In the genomic region with DNA sequence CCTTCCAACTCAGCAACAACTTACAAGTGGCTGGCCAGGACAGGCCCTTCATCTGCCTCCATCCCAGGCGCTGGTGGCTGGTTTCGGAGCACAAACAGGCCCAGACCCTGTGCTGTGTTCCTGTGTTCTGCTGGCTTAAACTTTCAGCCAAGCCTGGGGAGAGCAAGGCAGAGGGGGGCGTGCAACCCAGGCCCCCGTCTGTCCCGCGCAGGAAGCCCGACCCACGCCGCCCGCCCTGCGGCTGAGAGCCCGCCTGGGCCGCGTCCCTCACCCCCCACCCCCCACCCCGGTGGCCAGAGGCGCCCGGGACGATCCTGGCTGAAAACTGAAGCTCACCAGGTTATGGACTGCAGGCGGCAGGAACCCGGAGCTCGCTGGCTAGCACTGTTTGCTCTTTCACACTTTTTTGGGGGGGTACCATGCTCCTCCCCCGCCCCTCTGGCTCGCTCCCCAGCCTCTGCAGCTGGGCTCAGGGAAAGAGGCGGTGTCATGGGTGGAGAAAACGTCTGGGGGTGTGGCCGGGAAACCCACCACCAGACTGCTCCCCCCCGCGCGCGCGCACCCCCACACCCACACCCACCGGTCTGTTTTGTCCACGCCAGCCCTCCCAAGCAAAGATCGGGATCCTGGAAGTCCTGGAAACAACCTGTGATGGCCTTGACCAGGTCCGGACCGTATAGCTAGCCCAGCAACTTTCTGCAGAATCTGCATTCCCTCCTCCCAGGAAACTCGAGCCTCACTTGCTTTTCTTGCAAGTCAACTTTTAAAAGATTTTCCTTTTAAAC, we compare ENCODE assay signal across 8 mouse cellular contexts. TPM values are rescaled to one million over a fixed set of nuclear protein-coding genes. Genes with fewer than 3 reads are reported as not detected.
DNase-seq lines count a peak whose midpoint lies in the region; ATAC-seq and TF ChIP-seq lines count a peak whose summit lies in the region.

Pabpc4l (minus strand) TSS at position 739 of the 785 bp plus-strand sequence.

- H3K27ac ChIP-seq in forebrain, embryonic 13.5 days, result no peak within 1 kb of the TSS
- H3K27ac ChIP-seq in limb, embryonic 13.5 days, result peak within 1 kb of the TSS; percentile 92
- H3K27ac ChIP-seq in midbrain, embryonic 14.5 days (replicated peaks; ENCODE audit: low read depth, low read length), result no peak within 1 kb of the TSS
- no peak within 1 kb of the TSS for H3K27ac ChIP-seq in testis, adult 2 months (ENCODE audit: control insufficient read depth, insufficient read depth, low read depth, low read length)

- peak within 1 kb of the TSS; percentile 60 for H3K4me3 ChIP-seq in forebrain, embryonic 13.5 days
- H3K4me3 ChIP-seq in limb, embryonic 13.5 days, result peak within 1 kb of the TSS; percentile 65
- H3K4me3 ChIP-seq in midbrain, embryonic 14.5 days (replicated peaks; ENCODE audit: low read depth, low read length), result peak within 1 kb of the TSS; percentile 54
- H3K4me3 ChIP-seq in testis, adult 2 months (ENCODE audit: control insufficient read depth, low read depth, low read length), result peak within 1 kb of the TSS; percentile 57

- H3K9ac ChIP-seq in forebrain, embryonic 13.5 days, result peak within 1 kb of the TSS; percentile 74
- peak within 1 kb of the TSS; percentile 83 for H3K9ac ChIP-seq in limb, embryonic 13.5 days
- H3K9ac ChIP-seq in midbrain, embryonic 14.5 days (replicated peaks; ENCODE audit: low read length), result peak within 1 kb of the TSS; percentile 64

- TF ChIP-seq POLR2A in testis, adult 2 months (IDR thresholded peaks at IDR 0.05; ENCODE audit: control insufficient read depth, low read depth, low read length), result no peak

- no peak for DNase-seq in cerebellum, adult 18-20 months
- peak; percentile 26 to 39 for DNase-seq in adrenal gland, adult 18-20 months (ENCODE audit: low spot score in 2 of 2)
- peak; percentile 55 to 64 for DNase-seq in heart, postnatal 14 days
- DNase-seq in midbrain, embryonic 14.5 days, result peak; percentile 57

- H3K4me1 ChIP-seq in forebrain, embryonic 13.5 days, result peaks cover 7% of the 10 kb centered on the region; the same call in 1 of the 2 replicates
- 0 out of 2 replicates have a peak, but pooled peaks cover 5% of the 10 kb centered on the region for H3K4me1 ChIP-seq in limb, embryonic 13.5 days
- H3K4me1 ChIP-seq in midbrain, embryonic 14.5 days (ENCODE audit: control insufficient read depth, insufficient read depth, low read length), result no peaks in the 10 kb centered on the region
- H3K4me1 ChIP-seq in testis, adult 2 months (ENCODE audit: control insufficient read depth, insufficient read depth, low read length), result no peaks in the 10 kb centered on the region; the same call in 1 of the 2 replicates

- ATAC-seq in cerebellum, adult (ENCODE audit: insufficient number of reproducible peaks, low FRiP score, low TSS enrichment), result peak; percentile 52; the same call in 1 of the 2 replicates
- ATAC-seq in forebrain, embryonic 13.5 days, result peak; percentile 95
- peak; percentile 97 for ATAC-seq in limb, embryonic 13.5 days (ENCODE audit: low FRiP score, low read depth)
- peak; percentile 90 for ATAC-seq in midbrain, embryonic 14.5 days (ENCODE audit: low FRiP score, low TSS enrichment)

- H3K4me2 ChIP-seq in forebrain, embryonic 13.5 days, result peak within 1 kb of the TSS; percentile 92
- H3K4me2 ChIP-seq in limb, embryonic 13.5 days (replicated peaks), result peak within 1 kb of the TSS; percentile 64
- peak within 1 kb of the TSS; percentile 98 for H3K4me2 ChIP-seq in midbrain, embryonic 14.5 days (ENCODE audit: low read length)

- TF ChIP-seq CTCF in testis, adult 2 months (IDR thresholded peaks at IDR 0.05; ENCODE audit: control insufficient read depth, insufficient read depth, insufficient replicate concordance, low read depth, low read length), result no peak

- no peaks in the 10 kb centered on the region; the same call in 1 of the 2 replicates for H3K36me3 ChIP-seq in forebrain, embryonic 13.5 days (ENCODE audit: poor library complexity, severe bottlenecking)
- H3K36me3 ChIP-seq in limb, embryonic 13.5 days, result peaks cover 14% of the 10 kb centered on the region
- no peaks in the 10 kb centered on the region for H3K36me3 ChIP-seq in midbrain, embryonic 14.5 days (ENCODE audit: control insufficient read depth, insufficient read depth, low read length)
- H3K36me3 ChIP-seq in testis, adult 2 months (ENCODE audit: control insufficient read depth, insufficient read depth, low read length), result no peaks in the 10 kb centered on the region

- under 1% methylated on average over 32 of the region's 37 CpGs for WGBS in forebrain, embryonic 13.5 days
- under 1% methylated on average over 32 of the region's 37 CpGs for whole genome bisulfite sequencing in limb, embryonic 13.5 days
- 1% methylated on average over 37 of the region's 37 CpGs for WGBS in midbrain, embryonic 14.5 days

- no peaks in the 10 kb centered on the region; the same call in 1 of the 2 replicates for H3K9me3 ChIP-seq in forebrain, embryonic 13.5 days (replicated peaks)
- peaks cover 13% of the 10 kb centered on the region for H3K9me3 ChIP-seq in limb, embryonic 13.5 days
- no peaks in the 10 kb centered on the region for H3K9me3 ChIP-seq in midbrain, embryonic 14.5 days (ENCODE audit: control insufficient read depth, low read length)

- intact Hi-C loops in heart, postnatal 14 days (cut with DNase I), result no loop called here

- no peaks in the 10 kb centered on the region for H3K27me3 ChIP-seq in forebrain, embryonic 13.5 days
- no peaks in the 10 kb centered on the region for H3K27me3 ChIP-seq in limb, embryonic 13.5 days
- H3K27me3 ChIP-seq in midbrain, embryonic 14.5 days (ENCODE audit: control insufficient read depth, insufficient read depth, low read length), result no peaks in the 10 kb centered on the region
- no peaks in the 10 kb centered on the region for H3K27me3 ChIP-seq in testis, adult 2 months (ENCODE audit: control insufficient read depth, insufficient read depth, low read length)

RNA-seq across cellular contexts. Expression of gene Pabpc4l, which starts in this region (rescaled TPM):
- 1 to 10 TPM in 1 of 2 experiments, under 1 TPM in 1; 0.77 to 2.0 TPM for total RNA-seq in adrenal gland, adult 18-20 months (2021)
- 3.6 and 3.8 TPM in 2 replicates for polyA plus RNA-seq in forebrain, embryonic 13.5 days (2015; fragmentation: Nextera tagmentation; extraction: Ambion mirVana)
- total RNA-seq in heart, postnatal 14 days (2021), result 1 to 10 TPM; 1.4 to 1.6 TPM
- 29.0 and 32.3 TPM in 2 replicates for polyA plus RNA-seq in limb, embryonic 13.5 days (2015; fragmentation: Nextera tagmentation; extraction: Ambion mirVana)
- polyA plus RNA-seq in midbrain, embryonic 14.5 days (2014; fragmentation: Nextera tagmentation; extraction: Ambion mirVana), result 2.3 and 3.4 TPM in 2 replicates
- 0.02 and 0.20 TPM in 2 replicates for polyA plus RNA-seq in testis, adult 2 months (2012; rRNA removed)

Comparison
In these comparisons a context has a peak if more than half of its experiments do, and no peak if none do; other contexts are left out.
1. DNase-seq: peak in adrenal gland, adult 18-20 months (2 of 2), heart, postnatal 14 days (2 of 2) and midbrain, embryonic 14.5 days (single experiment); none in cerebellum, adult 18-20 months (0 of 2).
2. Peak in every context shown above with its lines, with median percentiles within 50 percentile points of each other: ATAC-seq, H3K4me2 ChIP-seq, H3K4me3 ChIP-seq and H3K9ac ChIP-seq.